Mouse (Mus musculus) testis, adult 2 months (tissue): ENCODE measurements around the gene Cyth3. TPM values are rescaled to one million over a fixed set of nuclear protein-coding genes. Genes with fewer than 3 reads are reported as not detected.

ENCODE experiments used
- H3K27ac ChIP-seq: fragments of 200-500 bp; 2 replicates; pipeline ENCODE4 v1.5.1; 2012; ENCODE audit warnings: low read depth, low read length; ENCODE audit not compliant: control insufficient read depth, insufficient read depth
- H3K27me3 ChIP-seq: fragments of 200-500 bp; 2 replicates; pipeline ENCODE4 v1.6.1; 2012; ENCODE audit warnings: mild to moderate bottlenecking, low read length, moderate library complexity; ENCODE audit not compliant: control insufficient read depth, insufficient read depth
- H3K36me3 ChIP-seq: fragments of 200-500 bp; 2 replicates; pipeline ENCODE4 v1.6.1; 2012; ENCODE audit warnings: mild to moderate bottlenecking, low read length; ENCODE audit not compliant: control insufficient read depth, insufficient read depth
- H3K4me1 ChIP-seq: fragments of 200-500 bp; 2 replicates; pipeline ENCODE4 v1.6.1; 2012; ENCODE audit warnings: low read length; ENCODE audit not compliant: control insufficient read depth, insufficient read depth
- H3K4me3 ChIP-seq: fragments of 200-500 bp; 2 replicates; pipeline ENCODE4 v1.5.1; 2012; ENCODE audit warnings: low read depth, mild to moderate bottlenecking, low read length, moderate library complexity, mixed read lengths; ENCODE audit not compliant: control insufficient read depth
- CTCF ChIP-seq: fragments of 200-500 bp; IDR thresholded peaks from 2 replicates; pipeline ENCODE4 v1.5.1; 2012; ENCODE audit warnings: low read depth, mild to moderate bottlenecking, inconsistent platforms, low read length, moderate library complexity; ENCODE audit not compliant: control insufficient read depth, insufficient read depth, insufficient replicate concordance
- POLR2A ChIP-seq: fragments of 200-500 bp; IDR thresholded peaks from 2 replicates; pipeline ENCODE4 v1.6.1; 2012; ENCODE audit warnings: low read depth, mild to moderate bottlenecking, inconsistent platforms, low read length, moderate library complexity; ENCODE audit not compliant: control insufficient read depth
- polyA plus RNA-seq: library from polyadenylated mRNA; depleted of rRNA; stranded (reverse); fragments of >200 nt; gene quantifications from 2 replicates; pipeline ENCODE4 v1.2.3, GENCODE M21; 2012

Gene Cyth3
- polyA plus RNA-seq, 1 experiment, result 24.0 TPM

DNA sequence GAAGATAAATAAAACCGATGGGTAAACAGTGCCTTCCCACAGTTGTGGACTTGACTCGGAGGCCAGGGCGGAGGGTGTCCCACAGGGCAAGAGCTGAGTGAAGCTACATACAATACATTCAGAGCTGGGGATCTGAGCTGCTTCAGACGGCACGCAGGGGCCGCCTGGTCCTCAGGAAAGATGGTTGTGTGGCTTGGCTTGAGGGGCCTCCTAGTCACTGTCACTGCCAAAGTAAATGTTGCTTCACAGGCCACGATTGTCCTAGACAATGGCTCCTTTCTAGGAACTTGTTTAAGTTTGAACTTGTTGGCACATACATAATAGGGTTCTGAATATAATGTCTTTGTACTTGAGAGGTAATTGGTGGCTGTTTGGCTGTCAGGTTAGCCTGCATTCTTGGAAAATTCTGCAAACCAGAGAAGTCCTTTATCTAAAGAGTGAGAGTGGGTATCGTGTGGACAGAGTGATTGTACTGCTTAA lies 62.7 kb downstream of the Cyth3 start:
- no peak overlapping the region for H3K27ac ChIP-seq
- no peak overlapping the region for H3K4me3 ChIP-seq
- H3K27me3 ChIP-seq, result no peaks in the 10 kb centered on the region
- H3K4me1 ChIP-seq, result peaks cover 3% of the 10 kb centered on the region; the same call in 1 of the 2 replicates
- no peaks in the 10 kb centered on the region; the same call in 1 of the 2 replicates for H3K36me3 ChIP-seq
- TF ChIP-seq POLR2A (no peak), CTCF (no peak)

DNA sequence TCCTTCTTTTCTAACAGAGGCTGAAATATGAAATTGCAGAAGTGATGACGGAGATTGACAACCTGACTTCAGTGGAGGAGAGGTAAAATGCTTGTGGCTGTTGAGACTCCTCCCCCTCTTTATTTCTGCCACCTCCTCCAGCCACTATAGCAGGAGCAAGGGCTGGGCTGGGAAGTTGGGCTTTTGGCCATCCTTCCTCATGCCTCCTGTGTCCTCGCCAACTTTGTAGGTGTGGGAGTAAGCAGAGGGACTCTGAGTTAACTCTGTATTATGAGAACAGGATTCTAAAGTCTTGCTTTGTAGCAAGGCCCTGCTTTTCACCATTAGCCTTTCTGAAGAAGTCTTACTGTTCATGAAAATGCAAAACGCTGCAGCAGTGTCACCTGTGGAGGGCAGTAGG lies 64.2 kb downstream of the Cyth3 start:
- Histone ChIP-seq H3K27me3 (no peaks in the 10 kb centered on the region), H3K36me3 (no peaks in the 10 kb centered on the region; the same call in 1 of the 2 replicates), H3K27ac (no peak overlapping the region), H3K4me3 (no peak overlapping the region), H3K4me1 (peaks cover 3% of the 10 kb centered on the region; the same call in 1 of the 2 replicates)
- TF ChIP-seq CTCF (no peak), POLR2A (no peak)

DNA sequence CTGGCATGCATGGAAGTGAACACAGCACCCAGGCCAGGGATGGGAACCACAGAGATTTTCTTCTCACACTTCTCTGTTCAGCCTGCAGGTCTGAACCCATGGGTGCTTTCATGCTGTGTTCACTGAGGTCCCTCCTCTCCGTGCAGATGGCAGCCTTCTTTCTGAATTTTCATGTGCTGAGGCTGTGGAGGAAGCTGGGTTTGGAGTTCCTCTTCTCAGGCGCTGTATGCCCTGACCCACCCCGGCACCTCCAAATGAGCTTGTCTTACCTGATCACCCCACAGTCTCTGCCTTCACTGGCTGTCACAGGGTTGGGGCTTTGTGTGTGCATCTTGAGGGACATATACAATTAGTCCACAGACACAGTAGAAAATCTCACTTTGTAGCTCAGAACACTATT lies 65.3 kb downstream of the Cyth3 start:
- Histone ChIP-seq H3K4me3 (no peak overlapping the region), H3K27me3 (no peaks in the 10 kb centered on the region), H3K4me1 (peaks cover 3% of the 10 kb centered on the region; the same call in 1 of the 2 replicates), H3K27ac (no peak overlapping the region), H3K36me3 (no peaks in the 10 kb centered on the region; the same call in 1 of the 2 replicates)
- no peak for TF ChIP-seq CTCF
- TF ChIP-seq POLR2A, result no peak

DNA sequence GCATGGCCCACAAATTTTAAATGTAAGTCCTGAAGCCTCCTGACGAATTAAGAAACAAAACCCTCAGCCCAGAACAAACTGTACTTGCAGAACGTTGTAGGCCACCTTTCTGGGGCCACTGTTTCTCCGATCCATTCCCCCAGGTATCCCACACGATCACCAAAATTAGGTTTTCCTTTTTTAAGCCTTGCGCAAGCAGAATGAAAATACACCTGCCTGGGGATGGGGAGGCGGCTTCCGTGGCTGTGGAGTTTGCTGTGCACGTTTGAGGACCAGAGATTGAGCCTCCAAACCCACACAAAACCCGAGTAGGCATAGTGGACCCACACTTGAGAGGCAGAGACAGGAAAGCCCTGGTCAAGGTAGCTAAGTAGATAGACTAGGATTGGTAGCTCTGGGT lies 68.1 kb downstream of the Cyth3 start:
- H3K4me1 ChIP-seq, result no peaks in the 10 kb centered on the region
- H3K4me3 ChIP-seq, result no peak overlapping the region
- TF ChIP-seq POLR2A, result no peak
- TF ChIP-seq CTCF, result no peak
- H3K27ac ChIP-seq, result no peak overlapping the region
- no peaks in the 10 kb centered on the region; the same call in 1 of the 2 replicates for H3K36me3 ChIP-seq
- H3K27me3 ChIP-seq, result no peaks in the 10 kb centered on the region

DNA sequence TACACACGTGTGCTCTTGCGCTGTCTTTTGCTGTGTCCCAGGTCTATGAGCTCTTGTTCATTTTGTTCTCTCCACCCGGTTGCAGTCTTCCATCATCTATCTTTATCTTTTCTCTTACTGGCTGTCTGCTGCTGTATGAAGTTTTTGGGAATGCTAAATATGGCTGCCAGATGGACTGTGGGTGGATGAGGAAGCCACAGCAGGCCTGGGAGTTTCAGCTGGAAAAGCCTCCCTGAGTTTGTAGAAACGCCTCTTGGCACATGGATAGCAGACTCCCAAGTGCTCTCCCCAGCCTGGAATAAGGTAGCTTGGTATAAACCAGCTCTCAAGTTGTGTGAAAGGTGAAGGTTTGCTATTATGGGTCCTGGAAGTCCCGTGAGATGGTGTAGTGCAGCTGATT lies 68.7 kb downstream of the Cyth3 start:
- TF ChIP-seq POLR2A (no peak), CTCF (no peak)
- no peaks in the 10 kb centered on the region for H3K4me1 ChIP-seq
- H3K4me3 ChIP-seq, result no peak overlapping the region
- no peaks in the 10 kb centered on the region for H3K27me3 ChIP-seq
- H3K36me3 ChIP-seq, result no peaks in the 10 kb centered on the region; the same call in 1 of the 2 replicates
- H3K27ac ChIP-seq, result no peak overlapping the region

DNA sequence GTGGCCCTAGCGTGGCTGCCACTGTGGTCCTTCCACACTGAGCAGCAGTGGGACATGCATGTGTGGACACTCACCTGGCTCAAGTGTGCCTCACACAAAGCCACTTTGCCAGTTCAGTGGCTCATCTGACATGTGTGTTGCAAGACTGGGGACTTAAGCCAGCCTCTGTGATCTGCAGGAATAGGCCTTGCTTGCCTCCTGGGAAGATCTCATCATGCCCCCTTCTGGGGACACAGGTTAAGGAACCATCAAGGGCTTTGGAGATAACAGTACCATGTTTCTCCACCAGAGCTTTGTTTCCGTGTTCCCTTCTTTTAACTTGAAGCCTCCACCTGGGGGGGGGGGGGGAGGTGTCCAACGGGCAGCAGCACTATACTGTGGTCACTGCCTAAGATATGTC lies 74.1 kb downstream of the Cyth3 start:
- no peaks in the 10 kb centered on the region for H3K27me3 ChIP-seq
- peaks cover 2% of the 10 kb centered on the region; the same call in 1 of the 2 replicates for H3K4me1 ChIP-seq
- TF ChIP-seq POLR2A (no peak), CTCF (no peak)
- H3K27ac ChIP-seq, result no peak overlapping the region
- H3K4me3 ChIP-seq, result no peak overlapping the region
- H3K36me3 ChIP-seq, result peaks cover 1% of the 10 kb centered on the region

DNA sequence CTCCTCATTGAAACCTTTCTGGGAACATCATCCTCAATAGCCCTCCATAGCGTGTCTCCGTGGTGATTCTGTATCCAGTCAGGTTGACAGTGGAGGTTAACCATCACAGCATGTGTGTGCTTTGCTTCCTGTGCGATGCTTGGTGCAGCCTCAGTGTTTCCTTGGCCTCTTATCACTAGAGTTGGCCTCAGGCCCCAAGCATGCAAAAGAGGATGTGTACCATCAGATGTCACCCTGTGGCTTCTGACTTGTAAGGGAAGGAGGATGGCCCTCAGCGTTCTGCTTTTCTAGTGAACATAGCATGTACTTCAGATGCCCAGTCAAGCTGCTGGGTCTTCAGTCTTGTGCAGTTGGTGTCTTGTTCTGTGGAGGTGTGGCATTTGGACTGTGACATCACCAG lies 76.2 kb downstream of the Cyth3 start:
- no peaks in the 10 kb centered on the region for H3K27me3 ChIP-seq
- H3K36me3 ChIP-seq, result peaks cover 1% of the 10 kb centered on the region
- H3K27ac ChIP-seq, result no peak overlapping the region
- peaks cover 2% of the 10 kb centered on the region; the same call in 1 of the 2 replicates for H3K4me1 ChIP-seq
- no peak for TF ChIP-seq CTCF
- TF ChIP-seq POLR2A, result no peak
- no peak overlapping the region for H3K4me3 ChIP-seq

DNA sequence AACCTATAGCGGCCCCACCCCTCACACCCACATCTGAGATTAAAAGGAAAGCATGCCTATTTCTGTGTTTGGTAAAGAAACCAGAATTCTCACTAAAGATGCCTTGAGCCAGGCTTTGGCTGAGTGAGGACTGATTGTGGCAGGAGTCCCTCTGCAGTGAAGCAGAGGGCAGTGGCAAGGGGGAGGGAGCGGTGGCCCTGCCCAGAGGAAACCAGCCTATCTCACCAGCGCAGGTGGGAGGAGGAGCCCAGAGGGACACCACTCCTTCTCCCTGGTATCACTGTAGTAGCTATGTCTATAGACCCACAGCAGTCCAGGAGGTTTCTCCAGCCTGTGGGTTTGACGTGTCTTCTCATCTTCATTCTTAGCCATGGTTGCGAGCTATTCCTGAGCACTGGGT lies 78.0 kb downstream of the Cyth3 start:
- Histone ChIP-seq H3K27me3 (no peaks in the 10 kb centered on the region), H3K4me1 (peaks cover 2% of the 10 kb centered on the region; the same call in 1 of the 2 replicates), H3K27ac (no peak overlapping the region), H3K36me3 (peaks cover 1% of the 10 kb centered on the region), H3K4me3 (no peak overlapping the region)
- TF ChIP-seq POLR2A, result no peak
- no peak for TF ChIP-seq CTCF
